In genomic region chr6:112302814-112303383, GRCm38 (mm10) we compare ENCODE assay signal across 18 mouse cellular contexts. TPM values are rescaled to one million over a fixed set of nuclear protein-coding genes. Genes with fewer than 3 reads are reported as not detected.
DNase-seq lines count a peak whose midpoint lies in the region; ATAC-seq lines count a peak whose summit lies in the region.
"Had no signal": no experiment of that assay in that cellular context is flagged by ENCODE, and none has a peak within 500 bp of the region (broad histone marks: within the 10 kb centered on the region; RNA-seq: fewer than 3 reads in every experiment).

No protein-coding gene starts in this region.

- H3K4me3 ChIP-seq in heart, embryonic 12.5 days = no peak overlapping the region
- H3K4me3 ChIP-seq in heart, embryonic 11.5 days (ENCODE audit: low read depth, low read length) = no peak overlapping the region
- H3K4me3 ChIP-seq in limb, embryonic 11.5 days (ENCODE audit: low read depth, low read length) = no peak overlapping the region
- no peak overlapping the region for H3K4me3 ChIP-seq in limb, embryonic 10.5 days
- H3K4me3 ChIP-seq in liver, embryonic 11.5 days (ENCODE audit: low read depth, low read length) = no peak overlapping the region
- no peak overlapping the region for H3K4me3 ChIP-seq in liver, embryonic 16.5 days (ENCODE audit: low read depth, low read length)
- H3K4me3 ChIP-seq in hindbrain, embryonic 14.5 days (replicated peaks; ENCODE audit: low read length) = no peak overlapping the region
- H3K4me3 ChIP-seq: forebrain, embryonic 13.5 days; megakaryocyte, embryonic 14.5 days had no signal

- H3K4me2 ChIP-seq in heart, embryonic 12.5 days = no peak overlapping the region
- no peak overlapping the region for H3K4me2 ChIP-seq in heart, embryonic 11.5 days
- H3K4me2 ChIP-seq in limb, embryonic 11.5 days (ENCODE audit: low read depth, severe bottlenecking) = no peak overlapping the region
- no peak overlapping the region for H3K4me2 ChIP-seq in liver, embryonic 11.5 days
- no peak overlapping the region for H3K4me2 ChIP-seq in liver, embryonic 16.5 days (ENCODE audit: low read depth, low read length)
- no peak overlapping the region for H3K4me2 ChIP-seq in hindbrain, embryonic 14.5 days (replicated peaks)
- H3K4me2 ChIP-seq: forebrain, embryonic 13.5 days had no signal

- peak overlapping the region; percentile 58; the same call in 1 of the 2 replicates for H3K27ac ChIP-seq in heart, embryonic 12.5 days (ENCODE audit: poor library complexity, severe bottlenecking)
- H3K27ac ChIP-seq in heart, embryonic 11.5 days (ENCODE audit: low read depth, low read length) = no peak overlapping the region
- no peak overlapping the region for H3K27ac ChIP-seq in limb, embryonic 11.5 days (replicated peaks; ENCODE audit: low read depth, low read length)
- H3K27ac ChIP-seq in limb, embryonic 10.5 days = no peak overlapping the region
- H3K27ac ChIP-seq in liver, embryonic 11.5 days (ENCODE audit: low read depth, low read length) = peak overlapping the region; percentile 2; the same call in 1 of the 2 replicates
- no peak overlapping the region for H3K27ac ChIP-seq in liver, embryonic 16.5 days (ENCODE audit: low read length)
- H3K27ac ChIP-seq in hindbrain, embryonic 14.5 days = no peak overlapping the region
- H3K27ac ChIP-seq: forebrain, embryonic 13.5 days had no signal

- peak; percentile 31 for ATAC-seq in heart, embryonic 12.5 days (ENCODE audit: insufficient number of reproducible peaks, low FRiP score)
- ATAC-seq in heart, embryonic 11.5 days (replicated peaks; ENCODE audit: insufficient number of reproducible peaks, low FRiP score, low TSS enrichment) = no peak
- peak; percentile 28; the same call in 1 of the 2 replicates for ATAC-seq in limb, embryonic 11.5 days (ENCODE audit: insufficient number of reproducible peaks, low FRiP score, low TSS enrichment, low read depth)
- ATAC-seq in liver, embryonic 11.5 days (replicated peaks; ENCODE audit: low FRiP score) = peak; percentile 82
- peak; percentile 50 for ATAC-seq in liver, embryonic 16.5 days (ENCODE audit: low read depth)
- ATAC-seq in hindbrain, embryonic 14.5 days (ENCODE audit: low FRiP score) = no peak
- ATAC-seq: forebrain, embryonic 13.5 days; hindbrain, embryonic 16.5 days; lung, postnatal 0 days had no signal

- WGBS in heart, embryonic 12.5 days = 40% methylated on average over 9 of the region's 9 CpGs
- 46% methylated on average over 9 of the region's 9 CpGs for WGBS in heart, embryonic 11.5 days (ENCODE audit: insufficient replicate concordance)
- WGBS in limb, embryonic 11.5 days = 61% methylated on average over 9 of the region's 9 CpGs
- WGBS in limb, embryonic 10.5 days = 64% methylated on average over 9 of the region's 9 CpGs
- 64% methylated on average over 9 of the region's 9 CpGs for WGBS in liver, embryonic 11.5 days
- WGBS in liver, embryonic 16.5 days (ENCODE audit: insufficient replicate concordance) = 51% methylated on average over 9 of the region's 9 CpGs
- WGBS in hindbrain, embryonic 14.5 days = 84% methylated on average over 9 of the region's 9 CpGs

- no peaks in the 10 kb centered on the region for H3K9me3 ChIP-seq in heart, embryonic 12.5 days (replicated peaks)
- no peaks in the 10 kb centered on the region for H3K9me3 ChIP-seq in heart, embryonic 11.5 days (replicated peaks; ENCODE audit: control insufficient read depth, low read length)
- no peaks in the 10 kb centered on the region for H3K9me3 ChIP-seq in limb, embryonic 11.5 days (ENCODE audit: control insufficient read depth, low read length)
- H3K9me3 ChIP-seq in limb, embryonic 10.5 days (replicated peaks) = no peaks in the 10 kb centered on the region
- H3K9me3 ChIP-seq in liver, embryonic 11.5 days (ENCODE audit: control insufficient read depth, low read length) = no peaks in the 10 kb centered on the region
- H3K9me3 ChIP-seq in liver, embryonic 16.5 days (replicated peaks; ENCODE audit: control insufficient read depth, low read length) = no peaks in the 10 kb centered on the region
- H3K9me3 ChIP-seq in hindbrain, embryonic 14.5 days (ENCODE audit: control insufficient read depth, low read length) = no peaks in the 10 kb centered on the region
- H3K9me3 ChIP-seq: forebrain, embryonic 13.5 days; megakaryocyte, embryonic 14.5 days had no signal

- DNase-seq in limb, embryonic 11.5 days (ENCODE audit: low spot score) = no peak
- no peak for DNase-seq in limb, embryonic 10.5 days (ENCODE audit: low spot score)
- DNase-seq in liver, embryonic 11.5 days (ENCODE audit: low spot score) = no peak
- DNase-seq in adrenal gland, postnatal 4 days (ENCODE audit: low spot score in 2 of 2) = no peak
- no peak for DNase-seq in hindbrain, embryonic 14.5 days (ENCODE audit: low spot score)
- DNase-seq: adrenal gland, postnatal 36 days; B cell, adult 2 months; cerebellum, adult 8-10 months; gastrocnemius, postnatal 10 days; retina, postnatal 1 day; right cerebral cortex, postnatal 4 days had no signal

- no peaks in the 10 kb centered on the region for H3K27me3 ChIP-seq in heart, embryonic 12.5 days (replicated peaks)
- no peaks in the 10 kb centered on the region for H3K27me3 ChIP-seq in heart, embryonic 11.5 days (ENCODE audit: control insufficient read depth, insufficient read depth, low read length)
- H3K27me3 ChIP-seq in limb, embryonic 11.5 days (ENCODE audit: control insufficient read depth, insufficient read depth, low read length) = no peaks in the 10 kb centered on the region
- no peaks in the 10 kb centered on the region for H3K27me3 ChIP-seq in limb, embryonic 10.5 days (ENCODE audit: low read depth, poor library complexity, severe bottlenecking)
- no peaks in the 10 kb centered on the region for H3K27me3 ChIP-seq in liver, embryonic 11.5 days (replicated peaks; ENCODE audit: control insufficient read depth, insufficient read depth, low read length)
- H3K27me3 ChIP-seq in liver, embryonic 16.5 days (ENCODE audit: control insufficient read depth, insufficient read depth, low read depth, low read length) = no peaks in the 10 kb centered on the region
- no peaks in the 10 kb centered on the region for H3K27me3 ChIP-seq in hindbrain, embryonic 14.5 days (ENCODE audit: control insufficient read depth, insufficient read depth, low read length)
- H3K27me3 ChIP-seq: forebrain, embryonic 13.5 days; megakaryocyte, embryonic 14.5 days had no signal

- peaks cover 42% of the 10 kb centered on the region for H3K4me1 ChIP-seq in heart, embryonic 12.5 days (replicated peaks)
- H3K4me1 ChIP-seq in heart, embryonic 11.5 days (ENCODE audit: control insufficient read depth, insufficient read depth, low read length) = peaks cover 23% of the 10 kb centered on the region
- no peaks in the 10 kb centered on the region for H3K4me1 ChIP-seq in limb, embryonic 11.5 days (ENCODE audit: control insufficient read depth, insufficient read depth, low read length)
- peaks cover 21% of the 10 kb centered on the region for H3K4me1 ChIP-seq in limb, embryonic 10.5 days
- peaks cover 4% of the 10 kb centered on the region; the same call in 1 of the 2 replicates for H3K4me1 ChIP-seq in liver, embryonic 11.5 days (replicated peaks; ENCODE audit: control insufficient read depth, insufficient read depth, low read length)
- no peaks in the 10 kb centered on the region for H3K4me1 ChIP-seq in liver, embryonic 16.5 days (ENCODE audit: control insufficient read depth, low read depth, low read length)
- H3K4me1 ChIP-seq in hindbrain, embryonic 14.5 days (replicated peaks; ENCODE audit: control insufficient read depth, insufficient read depth, low read length) = no peaks in the 10 kb centered on the region
- H3K4me1 ChIP-seq: megakaryocyte, embryonic 14.5 days had no signal

- H3K36me3 ChIP-seq in heart, embryonic 12.5 days = peaks cover 6% of the 10 kb centered on the region; the same call in 1 of the 2 replicates
- H3K36me3 ChIP-seq in heart, embryonic 11.5 days (ENCODE audit: control insufficient read depth, insufficient read depth, low read length) = no peaks in the 10 kb centered on the region
- no peaks in the 10 kb centered on the region for H3K36me3 ChIP-seq in limb, embryonic 11.5 days (ENCODE audit: control insufficient read depth, insufficient read depth, low read length)
- H3K36me3 ChIP-seq in limb, embryonic 10.5 days = no peaks in the 10 kb centered on the region
- no peaks in the 10 kb centered on the region for H3K36me3 ChIP-seq in liver, embryonic 11.5 days (ENCODE audit: control insufficient read depth, insufficient read depth, low read length)
- no peaks in the 10 kb centered on the region for H3K36me3 ChIP-seq in liver, embryonic 16.5 days (ENCODE audit: control insufficient read depth, insufficient read depth)
- H3K36me3 ChIP-seq in hindbrain, embryonic 14.5 days (replicated peaks; ENCODE audit: control insufficient read depth, insufficient read depth) = no peaks in the 10 kb centered on the region

- H3K9ac ChIP-seq in heart, embryonic 12.5 days = no peak overlapping the region
- H3K9ac ChIP-seq in heart, embryonic 11.5 days (ENCODE audit: low read depth, low read length) = no peak overlapping the region
- H3K9ac ChIP-seq in limb, embryonic 11.5 days (ENCODE audit: low read length) = no peak overlapping the region
- no peak overlapping the region for H3K9ac ChIP-seq in liver, embryonic 11.5 days (ENCODE audit: low read depth, low read length)
- H3K9ac ChIP-seq in liver, embryonic 16.5 days (ENCODE audit: low read depth, low read length) = no peak overlapping the region
- no peak overlapping the region for H3K9ac ChIP-seq in hindbrain, embryonic 14.5 days
- H3K9ac ChIP-seq: forebrain, embryonic 13.5 days had no signal

RNA-seq across cellular contexts. Expression of gene Lmcd1, which starts 29.3 kb away (rescaled TPM):
- polyA plus RNA-seq in heart, embryonic 12.5 days (2016; fragmentation: Nextera tagmentation; extraction: Ambion mirVana) = 48.7 and 49.3 TPM in 2 replicates
- polyA plus RNA-seq in heart, embryonic 11.5 days (2014; fragmentation: Nextera tagmentation; extraction: Ambion mirVana) = 36.7 and 37.5 TPM in 2 replicates
- 6.5 and 7.0 TPM in 2 replicates for polyA plus RNA-seq in limb, embryonic 11.5 days (2014; fragmentation: Nextera tagmentation; extraction: Ambion mirVana)
- 5.0 and 6.0 TPM in 2 replicates for polyA plus RNA-seq in limb, embryonic 10.5 days (2016; fragmentation: Nextera tagmentation; extraction: Ambion mirVana)
- 1.2 and 1.5 TPM in 2 replicates for polyA plus RNA-seq in liver, embryonic 11.5 days (2014; fragmentation: Nextera tagmentation; extraction: Ambion mirVana)
- polyA plus RNA-seq in liver, embryonic 16.5 days (2015; fragmentation: Nextera tagmentation; extraction: Ambion mirVana) = 2.2 and 3.3 TPM in 2 replicates
- 10 to 100 TPM; 12.1 to 15.9 TPM for total RNA-seq in adrenal gland, postnatal 4 days (2021)
- 9.4 and 11.8 TPM in 2 replicates for polyA plus RNA-seq in hindbrain, embryonic 14.5 days (2014; fragmentation: Nextera tagmentation; extraction: Ambion mirVana)

Comparison
In these comparisons a context has a peak if more than half of its experiments do, and no peak if none do; other contexts are left out.
1. ATAC-seq: peak in heart, embryonic 12.5 days (single experiment), limb, embryonic 11.5 days (single experiment), liver, embryonic 11.5 days (single experiment) and liver, embryonic 16.5 days (single experiment); none in heart, embryonic 11.5 days (single experiment) and hindbrain, embryonic 14.5 days (single experiment).
2. H3K27ac ChIP-seq: peak in heart, embryonic 12.5 days (single experiment) and liver, embryonic 11.5 days (single experiment); none in heart, embryonic 11.5 days (single experiment), limb, embryonic 11.5 days (single experiment), limb, embryonic 10.5 days (single experiment), liver, embryonic 16.5 days (single experiment) and hindbrain, embryonic 14.5 days (single experiment).